Mouse (Mus musculus): Measurements from ENCODE around the gene Gga1. TPM values are rescaled to one million over a fixed set of nuclear protein-coding genes. Genes with fewer than 3 reads are reported as not detected.
"Not testable (repeated sequence)": the region's sequence is repeated elsewhere in the genome, so short reads cannot be mapped to it uniquely, and the experiment has no call there.

Gga1 gene
- total RNA-seq, 2 experiments from 2014 or later, result 38.4 to 39.7 TPM

DNA sequence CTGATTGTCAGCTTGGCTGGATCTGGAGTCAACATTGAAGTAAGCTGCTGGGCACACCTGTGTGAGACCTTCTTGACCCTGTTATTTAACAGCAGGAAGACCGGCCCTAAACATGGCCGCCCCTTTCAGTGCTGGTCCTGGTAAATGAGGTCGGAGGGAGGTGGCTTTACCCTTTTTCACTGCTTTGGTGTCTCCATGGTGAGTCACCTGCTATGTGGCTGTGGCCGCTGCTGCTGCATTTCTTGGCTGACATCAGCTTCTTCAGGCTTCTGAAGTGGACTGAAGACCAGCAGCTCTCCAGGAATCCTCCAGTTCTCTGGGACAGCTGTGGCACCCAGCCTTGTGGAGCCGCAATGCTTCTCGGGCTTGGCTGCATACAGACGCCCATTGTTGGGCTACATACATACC, 8.2 kb upstream of the Gga1 start:
- intact Hi-C loops (cut with DNase I), result loop anchor here (2.0 to 5.0 kb wide), 2 partner anchors 16 to 247 kb away; no protein-coding TSS in a partner anchor
- DNase-seq, result no peak

DNA sequence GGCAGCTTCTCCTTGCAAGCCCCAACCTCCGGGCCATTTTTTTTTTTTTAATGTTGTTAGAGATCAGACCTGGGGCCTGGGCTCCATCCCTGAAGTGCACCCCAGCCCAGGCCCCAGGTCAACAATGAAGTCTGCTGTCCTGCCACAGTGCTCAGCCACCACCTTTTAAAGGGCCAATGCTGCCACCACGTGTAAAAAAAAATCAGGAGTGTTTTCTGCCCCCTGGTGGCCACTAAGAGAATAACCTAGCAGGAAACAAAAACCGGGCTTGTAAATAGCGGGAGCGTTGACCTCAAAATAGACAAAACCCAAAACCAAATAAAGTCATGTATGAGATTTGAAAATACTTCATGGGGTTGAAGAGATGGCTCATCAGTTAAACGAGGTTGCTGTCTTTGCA, 7.2 kb upstream of the Gga1 start:
- intact Hi-C loops (cut with DNase I), result loop anchor here (1.0 to 5.0 kb wide), 3 partner anchors 17 to 247 kb away; no protein-coding TSS in a partner anchor

DNA sequence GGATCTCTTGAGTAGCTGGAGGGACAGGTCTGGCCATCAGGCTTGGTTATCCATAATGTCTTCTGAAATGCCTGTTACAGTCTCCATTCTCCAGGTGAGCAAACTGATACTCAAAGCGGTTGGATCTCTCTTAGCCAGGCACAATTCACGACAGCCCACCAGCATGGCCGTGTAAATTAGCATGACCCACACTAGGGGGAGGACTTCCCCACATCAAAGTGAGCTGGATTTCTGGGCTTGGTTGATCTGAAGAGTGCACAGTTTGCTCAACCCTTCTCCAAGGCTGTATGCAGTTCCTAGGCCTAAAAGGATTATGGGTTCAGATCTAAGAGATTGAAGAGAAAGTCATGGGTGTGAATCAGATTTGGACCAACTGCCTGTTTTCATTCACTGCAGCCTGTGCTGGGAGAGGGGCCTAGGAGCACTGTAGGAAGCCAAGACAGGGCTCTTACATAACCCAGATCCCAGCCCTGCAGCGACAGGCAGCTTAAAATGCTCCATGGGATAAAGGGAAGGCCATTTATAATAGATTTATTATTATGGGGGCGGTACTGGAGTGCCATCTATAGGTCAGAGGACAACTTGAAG, 4.9 kb upstream of the Gga1 start:
- intact Hi-C loops (cut with DNase I), result no loop called here
- no peak for DNase-seq

More for the DNA sequence above, 7.2 kb upstream of the Gga1 start:
- DNase-seq, result peak; percentile 62 to 68

DNA sequence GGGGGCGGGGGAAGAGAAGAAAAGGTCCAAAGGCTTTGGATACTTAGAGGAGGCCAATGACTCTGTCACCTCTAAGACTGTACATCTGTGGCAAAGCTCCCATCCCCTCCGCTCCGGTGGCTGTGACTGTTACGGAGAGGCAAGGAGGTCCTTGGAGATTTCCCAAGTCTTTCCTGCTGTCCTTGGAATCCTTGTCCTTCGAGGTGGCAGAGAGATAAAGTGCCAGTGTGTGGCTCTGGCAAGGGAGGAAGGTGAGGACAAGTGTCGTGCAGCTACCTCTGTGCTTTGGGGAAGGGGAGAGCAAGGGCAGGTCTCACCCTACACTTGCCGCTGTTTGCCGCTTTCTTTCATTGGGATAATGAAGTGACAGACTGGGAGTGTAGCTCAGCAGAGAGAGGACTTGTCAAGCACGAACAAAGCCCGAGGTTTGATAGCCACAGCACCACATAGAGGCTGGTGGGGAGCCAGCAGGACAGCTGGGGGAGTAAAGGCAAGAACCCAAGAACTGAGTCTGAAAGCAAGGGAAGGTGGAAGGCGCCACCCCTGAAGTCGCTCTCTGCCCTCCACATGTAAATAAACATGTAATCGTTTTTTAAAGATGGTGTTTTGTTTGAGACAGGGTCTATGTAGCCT, 3.1 kb upstream of the Gga1 start:
- intact Hi-C loops (cut with DNase I), result no loop called here

DNA sequence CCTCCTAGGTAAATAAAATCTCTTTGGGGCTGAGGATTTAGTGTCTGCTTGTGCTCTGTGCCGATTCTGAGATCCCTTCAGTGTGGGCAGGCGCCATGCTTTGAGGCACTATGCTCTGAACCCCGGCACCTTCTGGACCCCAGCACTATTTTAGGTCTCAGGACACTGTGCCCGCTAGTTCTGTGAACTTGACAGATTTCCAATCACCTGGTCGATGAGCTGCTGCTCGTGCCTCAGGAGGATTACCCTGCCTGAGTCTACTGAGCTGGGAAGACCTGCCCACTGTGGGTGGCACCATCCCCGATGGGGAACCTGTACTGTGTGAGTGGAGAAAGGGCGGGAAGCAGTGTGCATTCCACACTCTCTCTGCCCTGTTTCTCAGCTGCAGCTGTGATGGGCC, 2.0 kb upstream of the Gga1 start:
- intact Hi-C loops (cut with DNase I), result no loop called here
- no peak for DNase-seq

More for the DNA sequence above, 3.1 kb upstream of the Gga1 start:
- DNase-seq, result no peak

DNA sequence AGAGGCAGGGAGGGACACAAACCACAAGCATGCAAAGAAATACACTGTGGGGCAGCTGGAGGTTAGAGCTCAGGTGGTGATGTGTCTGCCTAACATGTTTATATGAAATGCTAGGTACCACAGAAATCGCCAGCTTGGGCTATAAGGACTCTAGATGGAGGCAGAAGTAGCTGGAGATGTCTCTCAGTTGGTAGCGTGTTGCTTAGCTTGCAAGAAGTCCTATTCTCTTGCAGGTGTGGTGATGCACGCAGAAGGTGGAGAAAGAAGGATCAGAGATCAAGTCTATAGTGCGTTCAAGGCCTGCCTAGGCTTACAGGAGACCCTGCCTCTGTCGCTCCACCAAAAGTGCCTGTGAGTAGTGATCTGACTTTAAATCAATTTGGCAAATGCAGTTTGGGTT, 1.5 kb upstream of the Gga1 start:
- DNase-seq, result no peak
- intact Hi-C loops (cut with DNase I), result no loop called here

DNA sequence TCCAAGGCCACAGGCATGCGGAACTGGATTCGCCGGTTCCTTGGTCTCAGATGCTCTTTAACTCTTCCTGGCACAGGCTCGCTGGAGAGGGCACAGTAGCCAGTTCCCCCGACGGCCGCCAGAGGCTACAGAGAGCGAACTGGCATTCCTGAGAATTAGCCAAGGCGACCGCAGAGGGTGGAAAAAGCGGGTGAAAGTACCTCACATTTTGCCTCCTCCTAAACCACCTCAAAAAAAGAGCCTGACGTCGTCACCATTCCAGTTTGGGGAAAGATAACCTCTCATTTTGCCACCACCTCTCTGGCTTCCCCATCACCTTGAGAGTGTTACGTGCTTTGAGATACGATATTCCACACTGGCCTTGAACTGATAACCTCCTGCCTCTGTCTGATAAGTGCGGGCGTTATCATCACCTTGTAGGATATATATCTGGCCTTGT, 713 bp upstream of the Gga1 start:
- peak; percentile 69 to 84 for DNase-seq
- intact Hi-C loops (cut with DNase I), result no loop called here

DNA sequence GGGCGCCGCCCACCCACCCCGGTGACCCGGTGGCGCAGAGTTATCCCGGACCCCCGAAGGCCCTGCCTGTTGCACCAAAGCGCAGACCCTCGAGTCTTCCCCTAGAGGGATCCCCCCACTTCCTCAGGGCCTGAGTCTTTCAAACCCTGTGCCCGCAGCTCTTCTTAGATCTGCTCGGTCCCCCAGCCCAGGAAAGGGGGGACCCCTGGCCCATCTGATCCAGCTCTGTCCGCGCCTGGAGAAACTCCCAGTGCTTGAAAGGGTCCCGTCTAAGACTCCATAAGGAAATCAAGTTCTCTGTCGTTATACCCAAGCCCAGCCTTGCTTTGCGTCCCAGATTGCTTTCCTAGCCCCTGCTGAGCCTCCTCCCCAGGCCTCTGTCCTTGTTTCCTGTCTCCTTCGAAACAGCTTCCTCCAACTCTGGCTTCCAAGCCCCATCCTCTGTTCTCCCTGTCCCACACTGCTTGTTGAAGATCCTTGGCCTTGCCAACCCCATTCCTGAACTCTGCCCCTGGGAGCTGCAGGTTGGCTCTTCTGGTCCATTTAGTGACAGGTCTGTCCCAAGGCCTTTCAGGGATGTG, 910 bp downstream of the Gga1 start:
- DNase-seq, result no peak
- intact Hi-C loops (cut with DNase I), result no loop called here

DNA sequence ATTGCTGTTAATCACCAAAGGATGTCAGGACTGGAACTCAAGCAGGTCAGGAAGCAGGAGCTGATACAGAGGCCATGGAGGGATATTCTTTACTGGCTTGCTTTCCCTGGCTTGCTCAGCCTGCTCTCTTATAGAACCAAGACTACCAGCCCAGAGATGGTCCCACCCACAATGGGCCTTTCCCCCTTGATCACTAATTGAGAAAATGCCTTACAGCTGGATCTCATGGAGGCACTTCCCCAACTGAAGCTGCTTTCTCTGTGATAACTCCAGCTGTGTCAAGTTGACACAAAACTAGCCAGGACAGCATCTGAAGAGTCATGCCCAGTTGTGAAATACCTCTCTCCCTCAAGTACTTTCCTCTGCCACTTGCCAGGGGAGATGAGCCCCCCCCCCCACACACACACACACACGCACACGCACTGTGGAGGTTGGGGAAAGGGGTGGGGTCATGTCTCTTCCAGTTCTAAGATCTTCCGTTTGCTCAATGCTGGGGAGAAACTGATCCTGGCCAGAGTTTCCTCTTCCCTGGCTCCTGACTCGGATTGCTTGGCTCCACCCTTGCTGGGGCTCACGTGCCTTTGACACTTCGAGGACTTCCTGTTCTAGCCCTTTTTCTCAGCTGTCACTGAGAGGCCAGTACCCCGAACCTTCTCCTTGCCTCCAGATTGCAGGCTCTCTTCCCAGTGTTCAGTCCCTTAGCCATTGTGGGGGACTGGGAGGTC, 2.0 kb downstream of the Gga1 start:
- not testable (repeated sequence) for DNase-seq

DNA sequence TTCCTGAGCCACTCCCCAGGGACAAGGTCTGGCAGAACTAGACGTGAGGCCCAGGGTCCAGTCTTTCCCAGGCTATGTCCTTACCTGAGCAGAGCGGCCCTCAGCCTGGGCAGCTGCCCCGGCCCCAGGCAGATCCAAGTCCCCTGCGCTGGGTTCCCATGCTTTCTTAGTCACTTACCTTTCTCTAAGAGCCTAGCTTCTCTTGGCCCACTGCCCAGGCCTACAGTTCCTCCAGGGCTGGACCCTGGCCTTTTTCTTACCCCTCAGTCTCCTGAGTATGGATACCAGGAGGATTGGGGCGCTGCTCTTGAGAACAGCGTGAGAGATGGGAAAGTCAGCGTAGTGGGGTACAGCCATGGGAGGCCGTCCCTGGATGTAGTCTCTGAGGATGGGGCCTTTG, 3.4 kb downstream of the Gga1 start:
- intact Hi-C loops (cut with DNase I), result no loop called here
- DNase-seq, result no peak

More for the DNA sequence above, 2.0 kb downstream of the Gga1 start:
- intact Hi-C loops (cut with DNase I), result not testable (repeated sequence)

DNA sequence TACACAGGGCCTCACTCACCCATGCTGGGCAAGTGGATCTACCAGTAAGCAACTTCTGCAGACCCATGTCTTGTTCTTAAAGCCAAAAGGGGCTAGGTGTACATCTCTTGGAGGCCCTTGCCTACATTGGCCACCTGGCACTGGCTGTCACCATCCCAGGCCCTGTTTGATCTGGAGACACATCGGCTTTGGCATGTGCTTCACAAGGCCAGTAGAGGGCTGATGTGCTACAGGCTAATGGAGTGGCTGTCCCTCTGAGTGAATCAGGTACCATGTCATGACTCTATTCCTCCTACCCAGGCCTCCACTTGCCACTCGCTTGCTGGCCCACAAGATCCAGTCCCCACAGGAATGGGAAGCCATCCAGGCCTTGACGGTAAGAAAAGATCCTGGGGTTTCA, 4.8 kb downstream of the Gga1 start:
- DNase-seq, result no peak
- intact Hi-C loops (cut with DNase I), result no loop called here

DNA sequence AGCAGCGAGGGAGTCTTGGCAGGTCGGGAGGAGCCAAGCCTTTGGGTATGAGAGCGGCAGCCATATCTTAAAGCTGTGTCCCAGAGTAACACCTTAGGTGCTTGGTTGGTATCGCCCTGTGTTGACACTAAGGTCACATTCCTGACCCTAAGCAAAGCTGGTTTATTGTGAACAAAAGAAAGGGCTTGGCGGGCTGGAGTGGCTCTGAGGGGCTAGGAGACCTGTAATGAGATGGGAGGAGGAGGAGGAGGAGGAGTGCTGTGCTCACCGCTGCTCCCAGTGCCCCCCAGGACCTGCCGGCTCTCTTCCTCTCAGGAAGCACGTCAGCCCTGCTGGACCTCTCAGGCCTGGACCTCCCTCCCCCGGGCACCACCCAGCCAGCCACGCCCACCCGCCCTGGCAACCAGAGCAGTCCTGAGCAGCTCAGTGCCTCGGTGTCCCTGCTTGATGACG, 12.4 kb downstream of the Gga1 start:
- DNase-seq, result no peak
- intact Hi-C loops (cut with DNase I), result no loop called here

DNA sequence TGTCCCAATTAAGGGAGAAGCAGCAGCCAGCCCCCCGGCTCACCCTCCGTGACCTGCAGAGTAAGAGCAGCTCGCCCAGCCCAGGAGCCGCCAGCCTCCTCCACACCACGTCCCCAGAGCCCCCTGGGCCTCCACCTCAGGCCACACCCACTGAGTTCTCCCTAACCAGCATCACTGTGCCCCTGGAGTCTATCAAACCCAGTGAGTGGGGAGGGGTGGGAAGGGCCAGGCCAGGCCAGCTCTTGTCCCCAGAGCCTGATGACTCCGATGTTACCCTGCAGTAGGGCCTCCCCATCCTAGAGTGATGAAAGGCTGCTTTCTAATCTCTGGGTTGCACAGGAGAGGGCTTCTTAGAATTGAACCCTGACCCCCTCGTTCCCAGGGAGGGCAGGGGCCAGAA, 15.4 kb downstream of the Gga1 start:
- intact Hi-C loops (cut with DNase I), result no loop called here
- DNase-seq, result no peak

DNA sequence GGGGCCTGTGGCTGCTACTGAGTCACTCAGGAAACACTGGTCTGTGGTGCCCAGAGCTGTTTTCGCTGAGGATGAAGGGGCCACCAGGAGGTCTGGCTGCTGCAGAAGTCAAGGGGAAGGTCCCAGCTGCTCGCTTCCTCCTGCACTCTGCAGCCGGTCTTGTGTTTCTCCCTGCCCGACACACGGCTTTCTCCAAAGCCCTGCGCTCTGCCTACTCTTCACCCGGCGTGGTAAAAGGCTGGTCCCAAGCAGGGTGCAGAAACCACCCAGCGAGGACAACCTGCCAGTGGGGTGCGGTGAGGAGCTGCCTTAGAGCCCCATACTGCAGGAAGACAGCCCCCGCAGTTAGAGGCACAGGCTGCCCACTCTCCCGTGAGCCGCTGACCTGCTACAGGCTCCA, 17.7 kb downstream of the Gga1 start:
- intact Hi-C loops (cut with DNase I), result no loop called here
- no peak for DNase-seq

DNA sequence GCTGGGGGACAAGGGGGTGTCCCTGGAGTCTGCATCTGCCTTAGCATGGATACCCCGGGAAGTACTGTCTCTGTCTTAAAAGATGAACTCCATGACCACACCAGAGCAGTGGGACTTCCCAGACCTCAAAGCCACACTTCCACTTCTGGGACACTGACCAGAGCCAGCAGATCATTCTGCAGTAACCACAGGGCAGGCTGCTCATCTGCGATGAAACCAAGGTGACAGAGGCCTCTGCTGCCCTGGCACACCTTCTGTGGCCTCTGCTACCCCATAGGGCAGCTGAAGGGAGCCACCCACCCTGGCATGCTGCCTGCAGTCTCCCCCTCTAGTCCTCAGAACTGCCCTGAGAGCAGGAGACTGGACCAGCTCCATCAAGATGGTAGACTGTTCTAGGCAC, 18.8 kb downstream of the Gga1 start:
- intact Hi-C loops (cut with DNase I), result no loop called here
- DNase-seq, result no peak

DNA sequence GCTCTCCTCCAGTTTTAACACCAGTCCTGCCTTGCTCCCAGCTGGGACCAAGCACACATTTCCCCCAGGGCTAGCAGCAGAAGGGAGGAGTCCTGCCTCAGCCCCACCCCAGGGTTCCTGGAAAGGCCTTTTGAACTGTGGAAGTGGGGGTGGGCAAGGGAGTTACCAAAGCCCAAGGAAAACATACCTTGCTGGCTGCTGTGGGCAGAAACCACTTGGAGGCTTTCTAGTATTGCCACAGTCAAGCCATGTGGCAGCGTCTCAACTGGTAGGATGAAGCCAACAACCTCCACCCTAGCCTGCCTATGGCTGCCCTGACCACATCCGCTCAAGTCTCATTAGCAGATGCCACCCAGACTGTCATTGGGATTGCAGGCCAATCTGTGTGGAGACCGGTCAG, 19.2 kb downstream of the Gga1 start:
- DNase-seq, result no peak
- intact Hi-C loops (cut with DNase I), result no loop called here

DNA sequence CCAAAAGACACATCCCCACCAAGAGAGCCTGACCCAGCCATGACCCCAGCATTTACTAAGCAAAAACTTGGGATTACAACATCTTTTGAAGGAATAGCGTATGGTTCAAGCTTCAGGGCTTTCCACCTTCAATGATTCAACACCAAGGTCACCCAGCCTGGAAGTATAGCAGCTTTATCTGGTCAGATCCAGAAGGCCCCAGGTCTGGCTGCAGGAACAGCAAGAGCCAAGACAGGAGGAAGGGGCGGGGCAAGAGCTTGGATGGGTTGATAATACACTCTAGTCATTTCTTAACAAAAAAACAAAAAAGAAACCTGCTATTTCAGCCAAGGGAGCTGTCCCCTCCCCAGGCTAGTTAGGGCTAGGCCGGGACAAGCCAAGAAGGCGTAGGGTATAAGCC, 20.5 kb downstream of the Gga1 start:
- DNase-seq, result no peak
- intact Hi-C loops (cut with DNase I), result no loop called here

DNA sequence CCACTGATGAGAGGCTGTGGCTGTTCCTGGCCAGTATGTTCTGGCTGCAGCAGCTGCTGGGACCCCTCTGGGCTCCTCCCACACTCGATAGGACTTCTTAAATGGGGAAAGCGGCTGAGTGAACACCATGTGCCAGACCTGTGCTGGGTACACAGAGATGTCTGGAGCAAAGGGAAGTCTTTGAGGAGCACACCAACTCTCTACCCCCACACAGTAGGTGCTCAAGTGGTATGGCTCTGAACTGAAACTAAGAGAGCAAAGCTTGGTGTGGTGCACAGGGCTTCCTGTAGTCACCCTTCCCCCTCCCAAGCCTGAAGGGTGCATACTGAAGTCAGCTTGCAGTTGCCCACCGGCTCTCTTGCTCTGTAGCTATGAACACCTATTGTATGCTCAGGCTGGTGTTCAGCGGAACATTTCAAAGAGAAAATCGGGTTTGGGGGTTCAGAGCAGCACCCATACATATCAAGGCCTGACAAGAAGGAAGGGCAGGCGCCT, 21.6 kb downstream of the Gga1 start:
- DNase-seq, result no peak
- intact Hi-C loops (cut with DNase I), result no loop called here

DNA sequence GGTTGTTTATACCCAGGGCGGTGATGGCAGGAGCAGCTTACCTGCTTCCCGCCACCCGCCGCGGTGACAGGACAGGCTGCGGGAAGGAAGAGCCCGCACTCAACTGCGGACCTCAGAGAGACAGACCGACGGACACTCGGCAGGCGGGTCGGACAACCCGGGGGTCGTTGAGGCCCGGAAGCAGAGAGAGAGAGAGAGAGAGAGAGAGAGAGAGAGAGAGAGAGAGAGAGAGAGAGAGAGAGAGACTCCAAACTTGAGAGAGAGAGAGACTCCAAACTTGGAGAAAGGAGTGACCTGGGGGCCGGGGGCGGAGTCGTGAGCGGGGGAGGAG, 22.4 kb downstream of the Gga1 start, which contains the start of gene Gm49510:
Gm49510 (plus strand) TSS at position 259 of the 331 bp plus-strand sequence.
- no peak for DNase-seq
- intact Hi-C loops (cut with DNase I), result no loop called here

DNA sequence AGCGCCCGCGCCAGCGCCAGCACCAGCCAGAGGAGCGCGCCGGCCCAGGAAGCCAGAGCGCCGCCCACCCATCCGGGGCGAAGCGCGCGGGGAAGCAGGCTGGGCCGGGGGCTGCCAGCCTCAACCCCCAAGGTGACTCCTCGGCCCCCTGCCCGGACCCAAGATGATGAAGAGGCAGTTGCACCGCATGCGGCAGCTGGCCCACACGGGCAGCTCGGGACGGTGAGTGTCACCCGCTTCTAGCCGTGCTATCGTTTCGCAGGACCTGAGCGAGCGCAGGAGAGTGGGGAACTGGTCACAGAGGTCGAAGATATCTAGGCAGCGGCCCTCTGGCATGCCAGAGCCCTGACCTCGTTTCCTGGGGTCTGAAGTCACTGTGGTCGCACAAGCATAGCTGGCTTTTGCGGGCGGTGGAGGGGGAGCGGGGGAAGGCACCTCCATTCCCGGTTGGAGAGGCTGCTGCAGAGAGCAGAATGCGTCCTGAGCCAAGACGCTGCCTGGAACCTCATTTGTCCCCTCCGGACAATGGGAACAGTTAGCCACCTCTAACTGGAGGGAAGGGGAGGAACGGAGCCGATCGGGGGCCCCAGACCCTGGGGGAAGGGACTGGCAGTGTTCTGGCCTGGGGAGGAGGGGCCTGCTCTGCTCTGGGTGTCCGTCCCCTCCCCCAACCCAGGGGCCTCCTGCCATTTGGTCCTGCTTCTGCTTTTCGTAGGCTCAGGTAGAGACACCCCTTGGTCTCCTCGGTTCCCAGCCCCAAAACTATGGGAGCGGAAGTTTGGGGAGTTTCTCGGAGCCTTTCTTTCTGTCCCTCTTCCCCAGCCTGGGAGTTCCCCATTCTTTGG, 23.0 kb downstream of the Gga1 start, which contains the start of gene Sh3bp1:
Sh3bp1 (plus strand) TSS at position 29 of the 845 bp plus-strand sequence.
- intact Hi-C loops (cut with DNase I), result no loop called here
- DNase-seq, result peak; percentile 76 to 77

All from heart, postnatal 14 days (tissue).